Mouse (Mus musculus): ENCODE measurements around the gene Ky. TPM values are rescaled to one million over a fixed set of nuclear protein-coding genes. Genes with fewer than 3 reads are reported as not detected.

Ky gene
- polyA plus RNA-seq, 1 experiment from 2014 or later = 0.08 TPM

DNA sequence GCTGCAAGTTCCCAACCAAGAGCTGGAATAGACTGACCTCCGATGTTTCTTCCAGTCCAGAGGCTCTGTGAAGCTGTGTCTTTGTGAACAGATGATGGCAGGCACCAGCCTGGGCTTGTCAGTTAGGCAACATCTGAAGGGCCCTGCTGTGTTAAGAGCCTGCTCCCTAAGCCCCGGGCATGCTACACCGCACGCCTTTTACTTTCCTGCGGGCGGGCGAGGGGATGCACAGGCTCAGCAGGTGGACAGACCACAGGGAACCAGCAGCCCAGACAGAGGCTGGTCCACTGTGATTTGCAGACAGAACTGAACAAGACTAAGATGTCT lies 41.4 kb downstream of the Ky start:
- H3K9ac ChIP-seq (ENCODE audit: low read length) = no peak overlapping the region
- WGBS = 72% methylated on average over 7 of the region's 7 CpGs
- no peak for ATAC-seq (ENCODE audit: low FRiP score, low TSS enrichment)
- TF ChIP-seq EP300 (optimal IDR thresholded peaks at IDR 0.05) (no peak), CTCF (IDR thresholded peaks at IDR 0.05; ENCODE audit: low read depth) (no peak)
- no peaks in the 10 kb centered on the region for H3K4me1 ChIP-seq (replicated peaks; ENCODE audit: control insufficient read depth, insufficient read depth)
- no peaks in the 10 kb centered on the region for H3K27me3 ChIP-seq (ENCODE audit: control insufficient read depth, insufficient read depth, low read length)
- H3K36me3 ChIP-seq (ENCODE audit: control insufficient read depth, insufficient read depth, low read length) = no peaks in the 10 kb centered on the region
- no peak overlapping the region for H3K4me2 ChIP-seq (replicated peaks; ENCODE audit: low read depth)
- H3K4me3 ChIP-seq (ENCODE audit: low read depth, low read length) = no peak overlapping the region
- H3K9me3 ChIP-seq (ENCODE audit: control insufficient read depth, low read length) = no peaks in the 10 kb centered on the region
- no peak for DNase-seq (ENCODE audit: low spot score)
- H3K27ac ChIP-seq (replicated peaks) = no peak overlapping the region

DNA sequence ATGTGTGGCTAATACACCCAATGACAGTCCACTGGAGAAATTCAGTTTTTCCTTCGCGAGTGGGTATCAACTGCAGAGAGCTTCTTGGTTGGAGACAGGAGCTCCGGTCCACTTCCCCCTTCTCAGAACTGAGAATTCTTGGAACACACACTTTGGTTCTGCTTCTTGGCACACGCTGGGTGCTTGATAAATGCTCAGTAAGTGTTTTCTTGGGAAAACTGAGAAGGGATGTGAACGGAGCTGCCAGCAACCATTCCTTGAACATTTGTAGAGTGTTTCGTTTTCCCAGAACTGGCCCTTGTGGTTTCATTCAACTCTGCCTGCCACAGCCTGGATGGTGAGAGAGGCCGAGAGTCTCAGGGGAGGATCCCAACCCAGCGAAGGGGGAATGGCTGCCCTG lies 43.7 kb downstream of the Ky start:
- WGBS = 54% methylated on average over 8 of the region's 8 CpGs
- TF ChIP-seq CTCF (IDR thresholded peaks at IDR 0.05; ENCODE audit: low read depth) = no peak
- H3K36me3 ChIP-seq (ENCODE audit: control insufficient read depth, insufficient read depth, low read length) = no peaks in the 10 kb centered on the region
- H3K27me3 ChIP-seq (ENCODE audit: control insufficient read depth, insufficient read depth, low read length) = no peaks in the 10 kb centered on the region
- H3K27ac ChIP-seq (replicated peaks) = no peak overlapping the region
- no peak overlapping the region for H3K4me2 ChIP-seq (replicated peaks; ENCODE audit: low read depth)
- no peak overlapping the region for H3K9ac ChIP-seq (ENCODE audit: low read length)
- no peak for ATAC-seq (ENCODE audit: low FRiP score, low TSS enrichment)
- H3K4me1 ChIP-seq (replicated peaks; ENCODE audit: control insufficient read depth, insufficient read depth) = no peaks in the 10 kb centered on the region
- no peak overlapping the region for H3K4me3 ChIP-seq (ENCODE audit: low read depth, low read length)
- H3K9me3 ChIP-seq (ENCODE audit: control insufficient read depth, low read length) = no peaks in the 10 kb centered on the region
- DNase-seq (ENCODE audit: low spot score) = no peak

GRCm38 (mm10) chr9:102551771-102552170 lies 46.2 kb downstream of the Ky start:
- H3K4me3 ChIP-seq (ENCODE audit: low read depth, low read length) = no peak overlapping the region
- TF ChIP-seq CTCF (IDR thresholded peaks at IDR 0.05; ENCODE audit: low read depth) (no peak), EP300 (optimal IDR thresholded peaks at IDR 0.05) (no peak)
- WGBS = 54% methylated on average over 10 of the region's 10 CpGs
- no peak overlapping the region for H3K4me2 ChIP-seq (replicated peaks; ENCODE audit: low read depth)
- no peaks in the 10 kb centered on the region for H3K27me3 ChIP-seq (ENCODE audit: control insufficient read depth, insufficient read depth, low read length)
- H3K9ac ChIP-seq (ENCODE audit: low read length) = no peak overlapping the region
- no peak for DNase-seq (ENCODE audit: low spot score)
- H3K4me1 ChIP-seq (replicated peaks; ENCODE audit: control insufficient read depth, insufficient read depth) = no peaks in the 10 kb centered on the region
- H3K9me3 ChIP-seq (ENCODE audit: control insufficient read depth, low read length) = no peaks in the 10 kb centered on the region
- ATAC-seq (ENCODE audit: low FRiP score, low TSS enrichment) = no peak
- H3K27ac ChIP-seq (replicated peaks) = no peak overlapping the region
- H3K36me3 ChIP-seq (ENCODE audit: control insufficient read depth, insufficient read depth, low read length) = no peaks in the 10 kb centered on the region

GRCm38 (mm10) chr9:102553781-102554180 lies 48.2 kb downstream of the Ky start:
- no peaks in the 10 kb centered on the region for H3K9me3 ChIP-seq (ENCODE audit: control insufficient read depth, low read length)
- no peaks in the 10 kb centered on the region for H3K4me1 ChIP-seq (replicated peaks; ENCODE audit: control insufficient read depth, insufficient read depth)
- H3K27ac ChIP-seq (replicated peaks) = no peak overlapping the region
- H3K36me3 ChIP-seq (ENCODE audit: control insufficient read depth, insufficient read depth, low read length) = no peaks in the 10 kb centered on the region
- no peak overlapping the region for H3K4me3 ChIP-seq (ENCODE audit: low read depth, low read length)
- no peak for DNase-seq (ENCODE audit: low spot score)
- no peak overlapping the region for H3K9ac ChIP-seq (ENCODE audit: low read length)
- H3K4me2 ChIP-seq (replicated peaks; ENCODE audit: low read depth) = no peak overlapping the region
- H3K27me3 ChIP-seq (ENCODE audit: control insufficient read depth, insufficient read depth, low read length) = no peaks in the 10 kb centered on the region
- ATAC-seq (ENCODE audit: low FRiP score, low TSS enrichment) = no peak
- no peak for TF ChIP-seq EP300 (optimal IDR thresholded peaks at IDR 0.05)
- no peak for TF ChIP-seq CTCF (IDR thresholded peaks at IDR 0.05; ENCODE audit: low read depth)
- 75% methylated on average over 3 of the region's 3 CpGs for WGBS

GRCm38 (mm10) chr9:102558463-102558862 lies 52.9 kb downstream of the Ky start:
- Histone ChIP-seq H3K27me3 (ENCODE audit: control insufficient read depth, insufficient read depth, low read length) (no peaks in the 10 kb centered on the region), H3K9ac (ENCODE audit: low read length) (no peak overlapping the region), H3K36me3 (ENCODE audit: control insufficient read depth, insufficient read depth, low read length) (no peaks in the 10 kb centered on the region), H3K4me3 (ENCODE audit: low read depth, low read length) (no peak overlapping the region), H3K27ac (replicated peaks) (no peak overlapping the region), H3K9me3 (ENCODE audit: control insufficient read depth, low read length) (no peaks in the 10 kb centered on the region), H3K4me1 (replicated peaks; ENCODE audit: control insufficient read depth, insufficient read depth) (no peaks in the 10 kb centered on the region), H3K4me2 (replicated peaks; ENCODE audit: low read depth) (no peak overlapping the region)
- TF ChIP-seq EP300 (optimal IDR thresholded peaks at IDR 0.05) = no peak
- peak; percentile 31 for TF ChIP-seq CTCF (IDR thresholded peaks at IDR 0.05; ENCODE audit: low read depth)
- DNase-seq (ENCODE audit: low spot score) = no peak
- no peak for ATAC-seq (ENCODE audit: low FRiP score, low TSS enrichment)
- WGBS = 96% methylated on average over 3 of the region's 3 CpGs

DNA sequence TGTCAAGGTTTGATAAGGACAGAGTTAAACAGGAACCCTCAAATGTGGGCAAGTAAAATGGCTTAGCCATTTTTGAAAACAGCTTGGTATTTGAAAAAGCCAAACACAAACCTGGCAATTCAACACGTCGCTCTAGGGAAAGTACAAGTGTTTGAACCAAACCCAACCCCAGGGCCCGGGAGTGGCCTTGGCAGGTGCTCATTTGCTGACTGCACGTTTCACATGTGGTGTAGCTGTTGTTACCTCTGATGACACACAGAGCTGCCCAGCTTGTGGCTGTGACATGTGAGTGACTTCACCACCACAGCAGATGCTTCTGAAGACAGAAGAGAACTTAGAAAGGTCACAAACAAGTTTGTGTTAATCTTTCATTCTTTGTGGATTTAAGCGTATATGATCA lies 67.3 kb downstream of the Ky start:
- Histone ChIP-seq H3K4me1 (replicated peaks; ENCODE audit: control insufficient read depth, insufficient read depth) (no peaks in the 10 kb centered on the region), H3K4me2 (replicated peaks; ENCODE audit: low read depth) (no peak overlapping the region), H3K27ac (replicated peaks) (no peak overlapping the region), H3K4me3 (ENCODE audit: low read depth, low read length) (no peak overlapping the region), H3K9ac (ENCODE audit: low read length) (no peak overlapping the region), H3K27me3 (ENCODE audit: control insufficient read depth, insufficient read depth, low read length) (no peaks in the 10 kb centered on the region), H3K9me3 (ENCODE audit: control insufficient read depth, low read length) (no peaks in the 10 kb centered on the region), H3K36me3 (ENCODE audit: control insufficient read depth, insufficient read depth, low read length) (no peaks in the 10 kb centered on the region)
- DNase-seq (ENCODE audit: low spot score) = no peak
- TF ChIP-seq CTCF (IDR thresholded peaks at IDR 0.05; ENCODE audit: low read depth) = no peak
- TF ChIP-seq EP300 (optimal IDR thresholded peaks at IDR 0.05) = no peak
- ATAC-seq (ENCODE audit: low FRiP score, low TSS enrichment) = no peak
- WGBS = 54% methylated on average over 5 of the region's 5 CpGs
